Mouse (Mus musculus) c-Kit-positive CD71-positive TER-119-positive erythroid progenitor cells, embryonic 14.5 days (primary cell): ENCODE measurements around the gene Stk38.

ENCODE experiments used
- DNase-seq: peaks from one replicate; pipeline ENCODE4 v3.0.0-alpha.2; 2013; ENCODE audit warnings: low spot score

Gene Stk38

DNA sequence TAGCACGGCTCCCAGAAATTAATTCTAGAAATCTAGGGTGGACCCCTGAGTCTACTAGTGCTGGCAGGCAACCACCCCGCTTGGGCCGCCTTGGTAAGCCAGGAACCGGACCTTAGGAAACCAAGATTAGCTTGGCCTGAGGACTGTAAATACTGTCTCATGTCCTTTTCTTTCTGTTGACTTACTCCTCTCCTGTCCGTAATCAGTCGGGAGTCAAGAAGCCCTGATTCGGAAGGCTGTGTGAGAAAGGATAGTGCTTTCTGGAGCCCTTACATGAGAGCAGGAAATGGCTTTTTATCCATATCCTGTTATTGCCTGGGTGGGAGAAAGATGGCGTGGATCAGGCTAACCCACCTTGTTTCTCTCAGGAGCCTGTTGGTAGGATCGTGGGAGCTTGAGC is 54.5 kb downstream of the Stk38 start:
- DNase-seq: peak; percentile 29

GRCm38 (mm10) chr17:28951831-28952799 is 55.7 kb downstream of the Stk38 start, which contains the start of gene Kctd20:
TSS of gene Kctd20 (plus strand) at chr17:28951950.
- DNase-seq: peak; percentile 85

- DNase-seq: no peak
These were observed 57.0 kb downstream of the Stk38 start for GRCm38 (mm10) chr17:28950751-28951150.

DNA sequence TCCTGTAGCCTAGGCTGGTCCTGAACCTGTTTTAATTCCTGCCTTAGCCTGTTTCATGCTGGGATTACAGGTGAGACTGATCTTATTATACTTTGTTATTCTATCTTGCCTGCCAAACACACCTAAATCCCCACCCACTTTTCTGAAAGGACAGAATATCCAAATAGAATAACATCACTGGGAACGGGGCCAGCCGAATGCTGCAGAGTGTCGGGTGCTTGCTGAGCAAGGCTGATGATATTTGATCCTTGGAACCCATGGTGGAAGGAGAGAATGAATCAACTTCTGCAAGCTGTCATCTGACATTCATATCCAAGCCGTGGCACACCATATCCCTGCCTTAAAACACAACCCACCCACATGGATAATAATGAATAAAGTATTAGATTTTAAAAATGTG is 59.1 kb downstream of the Stk38 start:
- no peak for DNase-seq

DNA sequence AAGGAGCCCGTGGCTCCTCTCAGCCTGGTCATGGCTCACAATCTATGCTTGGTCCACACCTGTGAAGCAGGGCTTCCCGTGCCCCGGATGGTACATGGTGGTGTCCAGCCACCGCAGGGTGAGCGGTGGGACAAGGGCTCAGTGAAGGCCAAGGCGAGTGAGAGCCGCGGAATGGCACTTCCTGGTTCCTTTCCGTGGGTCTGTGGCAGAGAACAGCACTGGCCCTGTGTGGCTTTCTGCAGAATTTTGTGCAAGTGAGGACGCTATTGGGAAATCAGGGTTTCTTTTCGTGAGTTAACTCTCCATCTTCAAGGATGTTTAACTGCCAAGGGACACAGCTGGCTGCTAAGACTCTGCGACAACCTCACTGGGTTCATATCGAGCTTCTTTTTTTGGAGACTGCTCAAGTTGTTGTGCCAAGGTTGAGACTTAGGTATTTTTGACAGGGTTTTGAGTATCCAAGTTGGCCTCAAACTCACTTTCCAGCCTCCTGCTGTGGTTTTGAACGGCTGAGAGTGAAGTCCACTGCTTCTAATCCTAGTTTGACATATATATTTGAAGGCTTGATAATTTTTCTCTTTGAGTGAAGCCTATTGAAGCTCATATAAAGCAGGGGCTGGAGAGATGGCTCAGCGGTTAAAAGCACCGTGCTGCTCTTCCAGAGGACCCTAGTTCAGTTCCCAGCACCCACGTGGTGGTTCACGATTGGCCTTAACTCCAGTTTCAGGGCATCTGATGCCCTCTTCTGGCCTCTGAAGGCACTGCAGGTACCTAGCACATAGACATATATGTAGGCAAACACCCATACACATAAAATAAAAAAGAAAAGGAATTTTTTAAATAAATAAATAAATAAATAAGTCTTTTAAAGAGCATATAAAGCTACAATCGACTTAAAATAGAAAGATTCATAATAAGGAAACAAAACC is 60.5 kb downstream of the Stk38 start:
- DNase-seq: no peak

DNA sequence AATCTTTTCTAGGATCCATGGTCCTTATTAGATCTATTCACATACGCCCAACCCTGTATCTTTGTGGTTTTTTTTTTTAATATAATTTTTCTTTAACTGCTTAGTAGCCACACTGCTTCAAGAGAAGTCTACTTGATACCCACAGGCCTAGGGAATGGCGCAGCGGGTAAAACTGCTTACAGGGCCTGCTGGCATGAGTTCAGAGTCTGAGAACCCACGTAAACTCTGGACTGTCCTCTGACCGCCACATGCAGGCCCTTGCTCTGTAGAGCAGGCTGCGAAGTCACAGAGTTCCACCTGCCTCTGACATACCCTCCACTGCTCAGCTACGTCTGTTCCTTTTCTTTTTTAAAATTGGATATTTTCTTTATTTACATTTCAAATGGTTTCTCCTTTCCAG is 63.3 kb downstream of the Stk38 start:
- no peak for DNase-seq

DNA sequence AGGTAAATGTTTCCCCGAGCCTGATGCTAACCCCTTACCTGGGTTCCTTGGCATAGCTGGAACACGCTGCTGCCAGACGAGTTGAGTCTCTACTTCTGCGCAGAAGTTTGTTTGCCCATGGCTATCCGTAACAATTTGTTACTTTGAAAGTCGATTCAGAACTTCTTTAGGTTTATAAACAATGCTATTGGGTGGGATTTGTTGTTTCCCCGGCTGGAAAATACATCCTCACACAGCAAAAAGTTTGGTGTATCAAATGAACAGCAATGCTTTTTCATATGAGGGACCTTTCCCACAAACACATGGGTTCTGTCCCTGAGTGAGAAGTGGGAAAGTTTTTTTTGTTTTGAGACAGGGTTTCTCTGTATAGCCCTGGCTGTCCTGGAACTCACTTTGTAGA is 64.1 kb downstream of the Stk38 start, which contains the start of gene Pxt1:
Gene Pxt1 (minus strand): TSS at position 101 of the 400 bp plus-strand sequence.
- DNase-seq: no peak

GRCm38 (mm10) chr17:28942101-28942500 is 65.7 kb downstream of the Stk38 start:
- peak; percentile 68 for DNase-seq

GRCm38 (mm10) chr17:28940776-28941555 is 66.8 kb downstream of the Stk38 start:
- DNase-seq: no peak

- DNase-seq: peak; percentile 50
These were observed 71.0 kb downstream of the Stk38 start for GRCm38 (mm10) chr17:28936622-28937345.

GRCm38 (mm10) chr17:28936133-28936532 is 71.7 kb downstream of the Stk38 start:
- no peak for DNase-seq

DNA sequence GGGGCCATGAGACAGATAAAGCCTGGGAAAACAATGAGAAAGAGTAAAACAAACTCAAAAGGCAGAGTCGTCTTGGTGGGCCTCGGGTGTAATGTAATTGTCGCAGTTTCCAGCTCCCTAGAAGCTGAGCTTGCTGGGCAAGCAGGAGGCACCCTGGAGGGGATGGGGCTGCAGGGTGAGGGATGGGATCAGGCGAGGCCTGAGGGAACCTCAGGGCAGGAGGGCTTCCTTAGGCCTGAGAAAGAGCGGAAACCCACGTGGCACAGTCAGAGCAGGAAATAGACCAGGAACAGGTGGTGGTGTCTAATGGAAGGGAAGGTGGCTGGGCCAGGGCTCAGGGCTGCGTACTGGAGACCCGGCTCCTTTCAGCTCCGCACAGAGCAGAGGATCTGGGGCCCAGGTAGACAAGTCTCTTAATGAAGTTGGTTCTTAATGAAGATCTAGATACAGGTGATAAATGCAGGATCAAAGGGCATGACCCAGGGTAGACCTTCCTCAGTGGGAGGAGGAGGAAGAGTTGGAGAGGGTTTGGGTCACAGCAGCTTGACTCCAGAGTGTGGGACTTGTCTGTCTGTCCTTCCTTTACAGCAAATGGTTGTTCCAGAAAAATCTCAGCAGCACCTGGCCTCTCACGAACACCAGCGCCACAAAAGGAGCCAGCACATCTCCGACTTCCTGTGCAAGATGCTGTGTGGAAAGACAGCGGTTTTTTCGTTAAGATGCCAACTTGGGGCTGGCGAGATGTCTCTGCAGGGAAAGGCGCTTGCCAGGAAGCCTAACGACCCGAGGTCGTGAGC is 73.5 kb downstream of the Stk38 start:
- DNase-seq: no peak

- no peak for DNase-seq
These were observed 75.5 kb downstream of the Stk38 start for GRCm38 (mm10) chr17:28932274-28932673.

- peak; percentile 51 for DNase-seq
These were observed 76.2 kb downstream of the Stk38 start for GRCm38 (mm10) chr17:28931436-28932211.

DNA sequence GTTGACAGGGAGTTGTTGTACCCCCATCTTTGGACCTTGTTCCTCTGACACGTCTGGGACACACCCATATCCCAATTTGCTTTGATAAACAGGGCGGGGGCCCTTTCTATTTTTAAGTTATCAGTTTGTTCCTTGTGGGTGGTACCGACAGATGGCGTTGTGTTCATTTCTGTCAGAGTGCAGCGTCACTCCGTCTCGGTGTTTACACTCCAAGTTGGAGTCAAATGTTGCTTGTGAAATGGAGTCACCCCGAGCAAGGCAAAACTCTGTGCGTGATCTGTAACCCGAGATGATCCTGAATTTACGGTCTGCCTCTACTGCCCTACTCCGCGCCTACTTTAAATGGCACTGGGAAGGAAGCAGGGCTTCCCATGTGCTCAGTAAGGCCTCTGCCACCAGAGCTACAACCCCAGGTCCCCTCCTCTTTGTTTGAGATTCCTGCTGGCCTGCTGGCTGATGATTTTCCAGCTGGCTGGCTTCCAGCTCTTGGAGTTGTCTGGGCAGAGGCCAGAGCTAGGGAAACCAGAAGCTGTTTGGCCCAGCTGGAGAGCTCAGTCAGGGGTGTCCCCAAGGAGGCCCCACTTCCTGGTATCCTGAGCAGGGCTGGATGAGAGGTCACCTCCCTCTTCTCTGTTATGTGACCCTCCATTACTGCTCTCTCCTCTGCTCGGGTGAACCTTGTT is 77.3 kb downstream of the Stk38 start:
- DNase-seq: peak; percentile 93

GRCm38 (mm10) chr17:28929369-28929768 is 78.4 kb downstream of the Stk38 start:
- no peak for DNase-seq

GRCm38 (mm10) chr17:28928004-28928403 is 79.8 kb downstream of the Stk38 start:
- DNase-seq: no peak

GRCm38 (mm10) chr17:28926866-28927635 is 80.7 kb downstream of the Stk38 start:
- peak; percentile 77 for DNase-seq
